Mouse (Mus musculus): Measurements from ENCODE around the gene Snx13. TPM values are rescaled to one million over a fixed set of nuclear protein-coding genes. Genes with fewer than 3 reads are reported as not detected.

Snx13 gene
- total RNA-seq, 1 experiment from 2014 or later, result 57.2 TPM

DNA sequence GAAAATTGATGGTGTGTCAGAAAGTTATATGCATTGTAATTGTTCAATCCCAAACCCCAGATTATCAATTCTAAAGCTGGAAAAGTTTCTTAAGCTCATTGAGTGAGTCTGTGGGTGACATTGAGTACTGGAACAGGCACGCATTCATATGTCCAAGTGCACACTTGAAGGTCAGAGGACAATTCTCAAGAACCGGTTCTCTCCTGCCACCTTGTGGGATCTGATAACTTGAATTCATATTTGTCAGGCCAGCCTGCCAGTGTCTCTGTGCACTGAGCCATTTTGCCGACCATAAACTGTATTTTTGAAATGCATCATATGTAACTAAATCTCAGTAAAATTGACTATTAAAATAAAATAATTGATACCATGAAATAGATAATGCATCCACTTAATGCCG lies 114.7 kb downstream of the Snx13 start:
- no peak for ATAC-seq (replicated peaks; ENCODE audit: insufficient number of reproducible peaks, low FRiP score, low TSS enrichment, poor library complexity, severe bottlenecking)

DNA sequence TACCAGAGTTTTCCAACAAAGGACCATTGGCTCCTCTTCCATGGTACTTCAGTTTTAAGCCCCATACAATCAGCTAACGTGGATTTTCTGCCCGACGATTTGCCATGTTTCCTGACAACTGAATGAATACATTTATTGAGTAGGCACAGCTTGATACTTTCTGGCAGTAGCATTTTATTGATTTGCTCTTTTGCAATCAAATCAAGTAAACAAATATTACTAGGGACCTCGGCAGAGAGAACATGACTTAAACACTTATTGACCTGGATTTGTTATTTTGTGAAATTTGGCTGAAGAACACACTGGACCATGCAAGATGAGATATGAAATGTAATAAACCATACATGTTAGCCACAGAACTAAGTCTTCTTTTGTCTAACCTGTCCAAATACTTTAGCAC lies 123.3 kb downstream of the Snx13 start:
- ATAC-seq (replicated peaks; ENCODE audit: insufficient number of reproducible peaks, low FRiP score, low TSS enrichment, poor library complexity, severe bottlenecking), result no peak

DNA sequence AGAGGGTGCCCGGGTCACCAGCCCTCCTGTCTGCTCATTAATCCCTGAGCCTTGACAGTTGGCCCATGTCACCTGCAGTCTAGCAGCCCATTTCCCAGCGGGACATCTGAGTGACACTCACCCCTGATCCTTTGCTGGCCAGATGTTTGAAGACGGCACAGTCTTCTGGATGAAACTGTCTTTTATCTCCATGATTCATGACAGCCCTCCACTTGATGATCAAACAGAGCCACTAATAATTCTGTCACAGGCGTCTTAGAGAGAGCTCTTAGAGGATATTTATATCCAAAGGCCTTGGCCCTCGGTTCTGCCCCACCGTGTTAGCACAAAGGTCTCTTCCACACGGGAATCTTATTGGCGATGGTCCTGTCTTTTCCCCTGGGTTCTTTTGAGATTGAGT lies 129.0 kb downstream of the Snx13 start:
- ATAC-seq (replicated peaks; ENCODE audit: insufficient number of reproducible peaks, low FRiP score, low TSS enrichment, poor library complexity, severe bottlenecking), result no peak

GRCm38 (mm10) chr12:35176628-35177027 lies 129.6 kb downstream of the Snx13 start:
- ATAC-seq (replicated peaks; ENCODE audit: insufficient number of reproducible peaks, low FRiP score, low TSS enrichment, poor library complexity, severe bottlenecking), result no peak

DNA sequence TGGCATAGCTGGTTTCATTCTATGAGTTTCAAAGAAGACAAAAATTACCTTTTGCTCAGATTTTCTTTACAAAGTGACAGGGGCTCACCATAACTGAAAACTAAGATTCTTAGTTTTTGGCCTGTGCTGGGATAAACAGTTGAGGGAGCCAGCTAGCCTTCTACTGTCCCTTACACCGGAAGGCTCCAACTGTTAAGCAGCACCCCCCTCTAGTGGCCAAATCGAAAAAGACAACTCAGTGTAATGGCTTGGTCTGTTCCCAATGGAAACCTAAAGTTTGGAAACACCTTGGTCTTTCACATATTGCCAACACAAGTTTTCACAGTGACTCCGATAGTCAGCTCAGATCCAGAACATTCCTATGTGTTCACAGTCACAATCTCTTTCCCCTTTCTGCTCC lies 135.7 kb downstream of the Snx13 start:
- peak; percentile 84 for ATAC-seq (replicated peaks; ENCODE audit: insufficient number of reproducible peaks, low FRiP score, low TSS enrichment, poor library complexity, severe bottlenecking)

DNA sequence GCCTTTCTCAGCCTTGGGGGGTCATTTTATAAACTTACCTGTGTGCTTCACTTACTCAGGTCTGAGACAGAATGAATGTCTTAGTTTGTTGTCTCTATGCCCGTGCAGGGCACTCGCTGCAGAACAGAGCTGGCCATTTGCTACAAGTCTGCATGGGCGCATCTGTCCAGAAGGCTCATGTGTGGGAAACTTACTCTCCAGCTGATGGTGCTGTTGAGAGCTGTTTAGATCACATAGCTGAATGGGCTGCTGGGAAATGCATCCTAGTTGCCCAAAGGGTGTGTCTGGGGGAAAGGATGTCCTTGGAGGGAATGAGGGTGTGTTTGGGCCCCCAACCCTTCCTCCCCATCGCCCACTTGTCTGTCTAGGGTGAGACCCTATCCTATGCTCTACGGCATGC lies 137.3 kb downstream of the Snx13 start:
- no peak for ATAC-seq (replicated peaks; ENCODE audit: insufficient number of reproducible peaks, low FRiP score, low TSS enrichment, poor library complexity, severe bottlenecking)

GRCm38 (mm10) chr12:35191698-35192425 lies 144.9 kb downstream of the Snx13 start:
- ATAC-seq (replicated peaks; ENCODE audit: insufficient number of reproducible peaks, low FRiP score, low TSS enrichment, poor library complexity, severe bottlenecking), result peak; percentile 60; the same call in 1 of the 2 replicates

GRCm38 (mm10) chr12:35192426-35192769 lies 145.4 kb downstream of the Snx13 start:
- ATAC-seq (replicated peaks; ENCODE audit: insufficient number of reproducible peaks, low FRiP score, low TSS enrichment, poor library complexity, severe bottlenecking), result no peak

Other genes with a start within 250 kb of the Snx13 start
- gene Hdac9, start 130.1 kb upstream of the Snx13 start, total RNA-seq (2017), result 8.0 to 11.9 TPM (median 8.8 TPM) in 3 replicates
- gene Prps1l1, start 62.4 kb upstream of the Snx13 start, total RNA-seq (2017), result not detected in 3 replicates

Measured in monocyte, adult 5-6 weeks (primary cell).